In genomic region chr12:65401728-65402419, GRCm38 (mm10) we compare ENCODE assay signal across 8 mouse cellular contexts.
DNase-seq lines count a peak whose midpoint lies in the region; ATAC-seq and TF ChIP-seq lines count a peak whose summit lies in the region.

No protein-coding gene starts in this region.

- no peak for ATAC-seq in liver, postnatal 0 days
- ATAC-seq in neural tube, embryonic 12.5 days (ENCODE audit: low FRiP score, low read depth) = peak; percentile 76
- no peak for ATAC-seq in inflammation-experienced regulatory T-cells, adult 6 months

- no peaks in the 10 kb centered on the region for H3K9me3 ChIP-seq in liver, postnatal 0 days (ENCODE audit: low read length)
- no peaks in the 10 kb centered on the region for H3K9me3 ChIP-seq in hindbrain, embryonic 10.5 days
- no peaks in the 10 kb centered on the region for H3K9me3 ChIP-seq in neural tube, embryonic 12.5 days

- H3K9ac ChIP-seq in liver, postnatal 0 days (replicated peaks) = no peak overlapping the region
- H3K9ac ChIP-seq in neural tube, embryonic 12.5 days = no peak overlapping the region

- TF ChIP-seq EP300 in liver, postnatal 0 days (IDR thresholded peaks at IDR 0.05; ENCODE audit: low read depth) = no peak

- H3K27ac ChIP-seq in liver, postnatal 0 days (ENCODE audit: low read depth) = no peak overlapping the region
- no peak overlapping the region for H3K27ac ChIP-seq in hindbrain, embryonic 10.5 days
- no peak overlapping the region for H3K27ac ChIP-seq in neural tube, embryonic 12.5 days

- H3K27me3 ChIP-seq in liver, postnatal 0 days (ENCODE audit: insufficient read depth, low read length) = no peaks in the 10 kb centered on the region
- no peaks in the 10 kb centered on the region for H3K27me3 ChIP-seq in hindbrain, embryonic 10.5 days (ENCODE audit: insufficient read depth, poor library complexity, severe bottlenecking)
- no peaks in the 10 kb centered on the region for H3K27me3 ChIP-seq in neural tube, embryonic 12.5 days (replicated peaks)

- no peak overlapping the region for H3K4me2 ChIP-seq in liver, postnatal 0 days (ENCODE audit: low read depth, low read length)
- H3K4me2 ChIP-seq in neural tube, embryonic 12.5 days (replicated peaks) = no peak overlapping the region

- H3K36me3 ChIP-seq in liver, postnatal 0 days (replicated peaks; ENCODE audit: insufficient read depth, low read length) = no peaks in the 10 kb centered on the region
- H3K36me3 ChIP-seq in hindbrain, embryonic 10.5 days = no peaks in the 10 kb centered on the region
- H3K36me3 ChIP-seq in neural tube, embryonic 12.5 days = no peaks in the 10 kb centered on the region

- DNase-seq in liver, postnatal 0 days = no peak
- no peak for DNase-seq in liver
- peak; percentile 66 to 71 for DNase-seq in cerebellum, postnatal 14 days
- peak; percentile 36 for DNase-seq in hindbrain, embryonic 10.5 days (ENCODE audit: low spot score)
- peak; percentile 33 for DNase-seq in layer of hippocampus, adult 9-11 months
- DNase-seq in gastrocnemius, adult 8-10 months (ENCODE audit: low spot score in 2 of 2) = no peak

- peak; percentile 47 for TF ChIP-seq CTCF in liver, postnatal 0 days (IDR thresholded peaks at IDR 0.05; ENCODE audit: low read depth)

- no peak overlapping the region for H3K4me3 ChIP-seq in liver, postnatal 0 days (ENCODE audit: low read depth, low read length)
- no peak overlapping the region for H3K4me3 ChIP-seq in hindbrain, embryonic 10.5 days
- no peak overlapping the region for H3K4me3 ChIP-seq in neural tube, embryonic 12.5 days

- 47% methylated on average over 8 of the region's 8 CpGs for WGBS in liver, postnatal 0 days (ENCODE audit: insufficient replicate concordance)
- 51% methylated on average over 8 of the region's 8 CpGs for WGBS in hindbrain, embryonic 10.5 days
- 55% methylated on average over 8 of the region's 8 CpGs for WGBS in neural tube, embryonic 12.5 days

- no peaks in the 10 kb centered on the region for H3K4me1 ChIP-seq in liver, postnatal 0 days (ENCODE audit: insufficient read depth)
- no peaks in the 10 kb centered on the region for H3K4me1 ChIP-seq in hindbrain, embryonic 10.5 days (replicated peaks)
- no peaks in the 10 kb centered on the region for H3K4me1 ChIP-seq in neural tube, embryonic 12.5 days

Comparison
In these comparisons a context has a peak if more than half of its experiments do, and no peak if none do; other contexts are left out.
1. DNase-seq: peak in cerebellum, postnatal 14 days (2 of 2), hindbrain, embryonic 10.5 days (single experiment) and layer of hippocampus, adult 9-11 months (single experiment); none in liver, postnatal 0 days (single experiment), liver (single experiment) and gastrocnemius, adult 8-10 months (0 of 2).